Mouse (Mus musculus) forebrain, embryonic 15.5 days (tissue): ENCODE data around the gene Ssbp2. TPM values are rescaled to one million over a fixed set of nuclear protein-coding genes. Genes with fewer than 3 reads are reported as not detected.

Experiments used
- ATAC-seq: fragments of 200-750 bp; cut with Nextera tagmentation; replicated peaks from 2 replicates; pipeline ENCODE4 v1.8.0; 2017; ENCODE audit warnings: mild to moderate bottlenecking, moderate TSS enrichment, moderate library complexity
- H3K27ac ChIP-seq: fragments of 300-500 bp; sonication (generic); replicated peaks from 2 replicates; pipeline ENCODE4 v1.5.1; 2015; ENCODE audit warnings: mild to moderate bottlenecking, inconsistent platforms
- H3K27me3 ChIP-seq: fragments of 300-500 bp; sonication (generic); 2 replicates; pipeline ENCODE4 v1.6.1; 2015; ENCODE audit warnings: inconsistent platforms
- H3K36me3 ChIP-seq: fragments of 300-500 bp; sonication (generic); 2 replicates; pipeline ENCODE4 v1.6.1; 2015; ENCODE audit warnings: mild to moderate bottlenecking, inconsistent platforms
- H3K4me1 ChIP-seq: fragments of 300-500 bp; sonication (generic); 2 replicates; pipeline ENCODE4 v1.6.1; 2015; ENCODE audit warnings: inconsistent platforms
- H3K4me2 ChIP-seq: fragments of 300-500 bp; sonication (generic); replicated peaks from 2 replicates; pipeline ENCODE4 v1.6.1; 2015; ENCODE audit warnings: mild to moderate bottlenecking, inconsistent platforms
- H3K4me3 ChIP-seq: fragments of 300-500 bp; sonication (generic); 2 replicates; pipeline ENCODE4 v1.5.1; 2015; ENCODE audit warnings: mild to moderate bottlenecking, inconsistent platforms
- H3K9ac ChIP-seq: fragments of 300-500 bp; sonication (generic); replicated peaks from 2 replicates; pipeline ENCODE4 v1.6.1; 2015; ENCODE audit warnings: mild to moderate bottlenecking, inconsistent platforms
- H3K9me3 ChIP-seq: fragments of 300-500 bp; sonication (generic); 2 replicates; pipeline ENCODE4 v1.6.1; 2016; ENCODE audit warnings: inconsistent platforms
- WGBS: fragments of 180-500 bp; shearing (Covaris S2); methylation state at CpG from one replicate; pipeline ENCODE4 v1.1.7; 2015; ENCODE audit warnings: mixed read lengths; 5-methylcytosine and 5-hydroxymethylcytosine counted together
- polyA plus RNA-seq: library from polyadenylated mRNA; unstranded; fragments of >200 nt; fragmentation: Nextera tagmentation; extraction: Ambion mirVana; gene quantifications from 2 replicates; pipeline ENCODE4 v1.2.1, GENCODE M21; 2015

The Ssbp2 gene
- polyA plus RNA-seq, 1 experiment from 2014 or later = 308 TPM

DNA sequence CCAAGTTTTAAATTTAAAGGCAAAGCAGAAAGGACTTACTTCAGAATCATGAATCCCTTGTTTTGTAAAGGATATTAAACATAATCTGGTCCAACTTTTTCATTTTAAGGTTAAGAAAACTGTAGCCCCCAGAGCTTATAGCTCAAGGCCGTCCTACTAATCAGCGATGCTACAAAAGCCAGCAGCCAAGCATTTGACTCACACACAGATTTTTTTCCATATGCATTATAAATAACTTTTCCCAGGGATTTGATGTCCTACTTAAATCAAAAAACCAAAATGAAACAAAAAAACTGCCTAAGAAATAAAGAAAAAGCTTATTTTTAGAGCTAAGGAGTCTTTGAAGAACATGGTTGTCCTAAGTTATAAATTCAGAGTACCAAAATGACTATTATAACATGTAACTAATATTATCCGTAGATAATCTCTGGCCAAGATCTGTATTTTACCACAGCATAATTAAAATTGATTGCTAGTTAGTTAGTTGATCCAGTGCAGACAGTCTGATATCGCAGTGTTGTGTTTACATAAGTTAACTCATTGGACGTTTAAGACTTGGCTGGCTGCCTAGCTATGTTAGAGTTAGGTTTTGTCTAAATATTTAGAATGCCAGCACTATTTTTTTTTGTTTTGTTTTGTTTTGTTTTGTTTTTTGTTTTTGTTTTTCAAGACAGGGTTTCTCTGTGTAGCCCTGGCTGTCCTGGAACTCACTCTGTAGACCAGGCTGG, 201.1 kb downstream of the Ssbp2 start:
- 70% methylated on average over 5 of the region's 5 CpGs for WGBS
- H3K4me3 ChIP-seq = no peak overlapping the region
- no peaks in the 10 kb centered on the region for H3K27me3 ChIP-seq
- ATAC-seq = no peak
- H3K27ac ChIP-seq = no peak overlapping the region
- H3K4me1 ChIP-seq = no peaks in the 10 kb centered on the region
- H3K9me3 ChIP-seq = no peaks in the 10 kb centered on the region
- no peak overlapping the region for H3K4me2 ChIP-seq
- H3K36me3 ChIP-seq = no peaks in the 10 kb centered on the region
- no peak overlapping the region for H3K9ac ChIP-seq

DNA sequence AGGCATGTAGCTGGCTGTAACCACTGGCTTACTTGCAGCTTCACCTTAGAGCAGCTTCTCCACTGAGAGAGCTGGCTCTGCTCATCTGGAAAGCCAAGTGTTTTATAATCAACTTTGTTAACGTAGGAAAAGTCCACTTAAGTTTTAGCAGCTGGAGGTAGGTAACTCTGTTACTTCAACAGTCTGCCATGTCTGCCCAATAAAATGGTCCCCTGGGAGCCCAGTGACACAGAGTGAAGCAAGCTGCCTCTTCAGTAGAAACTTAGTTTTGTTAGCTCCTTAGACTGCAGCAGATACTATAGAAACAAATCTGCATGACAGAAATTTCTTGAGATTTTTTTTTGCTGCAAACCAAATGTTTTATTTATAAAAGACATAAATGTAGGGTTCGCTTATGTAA, 202.7 kb downstream of the Ssbp2 start:
- no peaks in the 10 kb centered on the region for H3K9me3 ChIP-seq
- no peaks in the 10 kb centered on the region for H3K27me3 ChIP-seq
- no peaks in the 10 kb centered on the region for H3K4me1 ChIP-seq
- no peaks in the 10 kb centered on the region for H3K36me3 ChIP-seq
- no peak for ATAC-seq
- WGBS = 83% methylated on average over 2 of the region's 2 CpGs
- no peak overlapping the region for H3K4me3 ChIP-seq
- H3K4me2 ChIP-seq = no peak overlapping the region
- H3K27ac ChIP-seq = no peak overlapping the region
- H3K9ac ChIP-seq = no peak overlapping the region

DNA sequence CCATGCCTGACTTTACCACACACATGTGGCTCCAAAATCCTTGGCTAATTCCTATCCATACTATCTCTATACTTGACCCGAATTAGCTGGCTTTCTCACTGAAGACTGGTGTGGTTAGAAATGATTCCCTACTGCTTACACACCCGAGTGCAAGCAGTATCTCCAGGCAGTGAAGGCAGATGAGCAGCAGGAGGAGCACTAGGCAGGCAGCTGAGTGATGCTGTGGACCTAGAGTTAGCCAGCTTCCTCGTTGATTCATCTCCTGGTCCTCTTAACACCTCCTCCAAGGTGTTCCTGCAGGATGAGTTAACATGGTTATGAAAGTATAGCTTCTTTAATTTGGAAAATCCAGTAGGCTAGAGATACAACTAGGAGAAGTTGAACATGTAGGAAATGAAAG, 213.2 kb downstream of the Ssbp2 start:
- 78% methylated on average over 3 of the region's 3 CpGs for WGBS
- H3K36me3 ChIP-seq = peaks cover 8% of the 10 kb centered on the region; the same call in 1 of the 2 replicates

GRCm38 (mm10) chr13:91680764-91681437, 220.8 kb downstream of the Ssbp2 start:
- H3K4me3 ChIP-seq = no peak overlapping the region
- no peaks in the 10 kb centered on the region for H3K9me3 ChIP-seq
- no peak for ATAC-seq
- H3K9ac ChIP-seq = no peak overlapping the region
- H3K27me3 ChIP-seq = no peaks in the 10 kb centered on the region
- H3K4me2 ChIP-seq = no peak overlapping the region
- peaks cover 10% of the 10 kb centered on the region; the same call in 1 of the 2 replicates for H3K36me3 ChIP-seq
- no peak overlapping the region for H3K27ac ChIP-seq
- H3K4me1 ChIP-seq = no peaks in the 10 kb centered on the region
- 94% methylated on average over 8 of the region's 8 CpGs for WGBS

More for the DNA sequence above, 213.2 kb downstream of the Ssbp2 start:
- Histone ChIP-seq H3K4me2 (no peak overlapping the region), H3K4me3 (no peak overlapping the region), H3K9me3 (no peaks in the 10 kb centered on the region), H3K27me3 (no peaks in the 10 kb centered on the region), H3K9ac (no peak overlapping the region), H3K4me1 (no peaks in the 10 kb centered on the region), H3K27ac (no peak overlapping the region)
- no peak for ATAC-seq

DNA sequence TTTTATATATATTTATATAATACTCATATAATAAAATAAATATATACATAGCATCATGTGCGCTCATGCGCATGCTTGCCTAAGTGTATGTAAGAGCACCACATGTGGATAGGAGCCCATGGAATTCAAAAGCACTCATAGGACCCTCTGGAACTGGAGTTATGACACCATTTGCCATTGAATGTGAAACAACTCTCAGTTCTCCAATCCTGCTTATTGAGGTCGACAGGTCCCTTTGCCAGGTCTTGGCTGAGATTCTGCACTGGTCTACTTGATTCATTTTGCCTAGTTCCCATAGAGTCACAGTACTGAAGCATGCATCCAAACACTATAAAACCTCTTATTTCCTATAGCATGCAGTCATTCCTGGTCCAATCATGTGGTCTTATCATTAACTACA, 221.4 kb downstream of the Ssbp2 start:
- H3K9me3 ChIP-seq = no peaks in the 10 kb centered on the region
- 94% methylated on average over 3 of the region's 3 CpGs for WGBS
- ATAC-seq = no peak
- no peak overlapping the region for H3K4me2 ChIP-seq
- no peaks in the 10 kb centered on the region for H3K4me1 ChIP-seq
- H3K4me3 ChIP-seq = no peak overlapping the region
- H3K27me3 ChIP-seq = no peaks in the 10 kb centered on the region
- H3K27ac ChIP-seq = no peak overlapping the region
- peaks cover 12% of the 10 kb centered on the region; the same call in 1 of the 2 replicates for H3K36me3 ChIP-seq
- H3K9ac ChIP-seq = no peak overlapping the region

DNA sequence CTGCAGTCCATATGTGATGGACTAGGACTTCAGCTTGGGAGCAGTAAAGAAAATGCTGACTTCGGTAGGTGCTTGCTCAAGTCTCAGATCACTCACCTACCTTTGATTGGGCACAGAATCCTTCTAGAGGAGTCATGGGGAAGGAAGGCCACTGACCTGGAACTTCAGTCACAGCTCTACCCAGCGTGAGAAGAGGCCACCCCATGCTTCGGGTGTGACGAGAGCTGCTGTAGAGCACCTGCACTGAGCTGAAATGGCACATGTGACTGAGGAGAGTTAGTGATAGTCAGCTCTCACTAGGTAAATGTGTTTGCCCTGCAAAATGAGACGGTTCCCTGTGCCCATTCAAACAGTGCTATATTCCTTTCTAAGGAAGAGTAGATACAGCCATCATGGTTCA, 230.0 kb downstream of the Ssbp2 start:
- Histone ChIP-seq H3K9ac (no peak overlapping the region), H3K27ac (no peak overlapping the region), H3K4me1 (no peaks in the 10 kb centered on the region), H3K27me3 (no peaks in the 10 kb centered on the region), H3K36me3 (peaks cover 19% of the 10 kb centered on the region), H3K9me3 (no peaks in the 10 kb centered on the region), H3K4me3 (no peak overlapping the region), H3K4me2 (no peak overlapping the region)
- ATAC-seq = no peak
- 92% methylated on average over 5 of the region's 5 CpGs for WGBS

- Histone ChIP-seq H3K27me3 (no peaks in the 10 kb centered on the region), H3K4me2 (no peak overlapping the region), H3K4me1 (no peaks in the 10 kb centered on the region), H3K9me3 (no peaks in the 10 kb centered on the region), H3K9ac (no peak overlapping the region), H3K4me3 (no peak overlapping the region), H3K36me3 (peaks cover 11% of the 10 kb centered on the region; the same call in 1 of the 2 replicates), H3K27ac (no peak overlapping the region)
- no peak for ATAC-seq
- WGBS = 58% methylated on average over 7 of the region's 7 CpGs
Observed at GRCm38 (mm10) chr13:91693615-91694014, 233.5 kb downstream of the Ssbp2 start.

DNA sequence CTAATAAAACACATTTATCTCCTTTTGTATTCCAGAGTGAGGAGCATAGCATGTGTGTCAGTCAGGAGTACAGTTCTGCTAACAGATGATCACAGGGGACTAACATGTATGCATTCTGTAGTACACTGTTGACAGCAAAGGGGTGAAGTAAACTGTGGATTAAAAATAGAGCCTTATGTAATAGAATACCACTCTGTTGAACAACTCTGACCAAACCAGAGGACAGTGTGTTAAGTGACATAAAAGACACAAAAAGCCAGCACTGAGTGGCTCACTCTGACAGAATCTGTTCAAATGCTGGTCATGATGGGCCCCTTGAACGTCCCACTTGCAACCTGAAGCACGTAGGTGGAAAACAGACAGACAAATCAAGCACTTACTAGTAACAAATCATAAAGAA, 235.3 kb downstream of the Ssbp2 start:
- H3K36me3 ChIP-seq = peaks cover 6% of the 10 kb centered on the region; the same call in 1 of the 2 replicates
- H3K27me3 ChIP-seq = no peaks in the 10 kb centered on the region
- H3K27ac ChIP-seq = no peak overlapping the region
- H3K4me3 ChIP-seq = no peak overlapping the region
- H3K9me3 ChIP-seq = no peaks in the 10 kb centered on the region
- 84% methylated on average over 2 of the region's 2 CpGs for WGBS
- H3K4me1 ChIP-seq = no peaks in the 10 kb centered on the region
- H3K9ac ChIP-seq = no peak overlapping the region
- no peak for ATAC-seq
- H3K4me2 ChIP-seq = no peak overlapping the region

DNA sequence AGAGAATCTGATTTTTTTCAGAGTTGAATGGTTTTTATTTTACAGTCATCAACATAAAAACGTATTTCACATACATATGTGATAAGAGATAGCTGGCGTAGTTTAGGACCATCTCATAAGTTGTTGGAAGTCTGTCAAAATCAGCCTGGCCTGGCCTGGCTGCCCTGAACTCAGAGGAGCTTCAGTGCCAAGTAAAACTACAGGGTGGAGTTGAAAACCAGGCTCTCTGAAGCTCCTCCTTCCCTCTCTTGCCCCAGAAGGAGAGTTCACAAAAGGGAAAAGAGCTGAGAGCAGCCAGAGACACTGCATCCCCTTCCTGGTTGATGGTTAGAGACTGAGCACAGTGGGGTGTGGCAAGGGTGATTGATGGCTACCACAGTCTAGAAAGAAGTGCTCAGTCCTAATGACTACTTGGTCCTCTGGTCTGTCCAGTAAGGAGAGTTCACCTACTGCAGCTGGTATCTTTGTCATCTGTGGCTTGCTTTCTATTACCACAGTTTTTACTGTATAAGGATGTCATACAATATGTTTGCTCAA, 236.1 kb downstream of the Ssbp2 start:
- no peak; the same call in 1 of the 2 replicates for ATAC-seq
- H3K4me3 ChIP-seq = no peak overlapping the region
- H3K4me1 ChIP-seq = no peaks in the 10 kb centered on the region
- no peaks in the 10 kb centered on the region for H3K27me3 ChIP-seq
- no peak overlapping the region for H3K9ac ChIP-seq
- H3K4me2 ChIP-seq = no peak overlapping the region
- peaks cover 10% of the 10 kb centered on the region for H3K36me3 ChIP-seq
- H3K9me3 ChIP-seq = no peaks in the 10 kb centered on the region
- WGBS = 90% methylated on average over 2 of the region's 2 CpGs
- H3K27ac ChIP-seq = 0 out of 2 replicates have a peak overlapping the region, but pooled peaks have one; percentile 3

GRCm38 (mm10) chr13:91697011-91697410, 236.9 kb downstream of the Ssbp2 start:
- 18% methylated on average over 3 of the region's 3 CpGs for WGBS
- no peaks in the 10 kb centered on the region for H3K27me3 ChIP-seq
- ATAC-seq = peak; percentile 55; the same call in 1 of the 2 replicates
- peaks cover 10% of the 10 kb centered on the region for H3K36me3 ChIP-seq
- H3K9me3 ChIP-seq = no peaks in the 10 kb centered on the region
- H3K4me3 ChIP-seq = no peak overlapping the region
- 0 out of 2 replicates have a peak overlapping the region, but pooled peaks have one; percentile 3 for H3K27ac ChIP-seq
- H3K4me2 ChIP-seq = no peak overlapping the region
- H3K9ac ChIP-seq = no peak overlapping the region
- no peaks in the 10 kb centered on the region for H3K4me1 ChIP-seq

DNA sequence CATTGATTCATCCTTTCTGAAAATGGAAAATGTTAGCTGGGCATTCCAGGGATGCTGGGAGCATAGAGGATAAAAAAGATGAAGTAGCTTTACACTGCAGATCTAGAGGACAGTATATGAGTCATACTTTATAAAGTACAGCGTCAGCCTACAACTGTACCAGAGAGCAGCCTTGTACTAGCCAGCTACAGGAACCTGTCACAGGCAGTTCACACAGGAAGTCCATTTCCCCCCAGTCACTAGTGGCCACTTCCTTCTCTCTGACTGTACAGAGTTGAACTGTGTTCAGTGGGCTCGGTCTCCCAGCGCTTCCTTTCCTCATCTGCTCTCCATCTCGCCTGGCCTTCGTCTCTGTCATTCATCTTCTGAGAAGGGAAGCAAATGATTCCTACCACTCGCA, 242.3 kb downstream of the Ssbp2 start:
- Histone ChIP-seq H3K9me3 (no peaks in the 10 kb centered on the region), H3K4me3 (no peak overlapping the region), H3K9ac (no peak overlapping the region), H3K4me1 (no peaks in the 10 kb centered on the region), H3K27ac (no peak overlapping the region), H3K27me3 (no peaks in the 10 kb centered on the region), H3K4me2 (no peak overlapping the region), H3K36me3 (peaks cover 7% of the 10 kb centered on the region)
- no peak for ATAC-seq
- 87% methylated on average over 6 of the region's 6 CpGs for WGBS

DNA sequence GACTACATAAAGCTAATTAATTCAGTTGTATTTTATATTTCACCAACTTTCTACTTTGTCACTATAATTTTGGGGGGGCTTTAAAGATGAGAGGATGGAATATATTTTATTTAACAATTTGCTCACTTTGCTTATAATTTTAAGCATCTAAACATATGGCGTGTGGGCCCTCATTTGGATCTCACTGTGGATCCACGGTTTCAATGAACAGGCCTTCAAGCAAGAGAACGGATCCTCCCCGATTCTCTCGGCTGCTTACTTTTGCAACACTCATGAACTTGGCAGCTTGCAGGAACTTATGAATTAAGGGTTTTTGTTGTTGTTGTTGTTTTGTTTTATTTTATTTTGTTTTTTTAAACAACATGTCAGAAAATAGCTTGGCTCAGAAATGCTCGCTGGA, 259.4 kb downstream of the Ssbp2 start:
- Histone ChIP-seq H3K9ac (no peak overlapping the region), H3K4me2 (no peak overlapping the region), H3K36me3 (0 out of 2 replicates have a peak, but pooled peaks cover 3% of the 10 kb centered on the region), H3K27ac (no peak overlapping the region), H3K4me3 (no peak overlapping the region), H3K4me1 (no peaks in the 10 kb centered on the region), H3K9me3 (no peaks in the 10 kb centered on the region), H3K27me3 (no peaks in the 10 kb centered on the region)
- ATAC-seq = no peak
- 88% methylated on average over 6 of the region's 6 CpGs for WGBS
